Mouse (Mus musculus): ENCODE measurements around the gene Gmcl1. TPM values are rescaled to one million over a fixed set of nuclear protein-coding genes. Genes with fewer than 3 reads are reported as not detected.
A peak's percentile ranks its signal among the peaks of the same experiment; 100 is the strongest.

Gmcl1 gene
- polyA plus RNA-seq, 1 experiment from 2014 or later = 22.1 TPM

DNA sequence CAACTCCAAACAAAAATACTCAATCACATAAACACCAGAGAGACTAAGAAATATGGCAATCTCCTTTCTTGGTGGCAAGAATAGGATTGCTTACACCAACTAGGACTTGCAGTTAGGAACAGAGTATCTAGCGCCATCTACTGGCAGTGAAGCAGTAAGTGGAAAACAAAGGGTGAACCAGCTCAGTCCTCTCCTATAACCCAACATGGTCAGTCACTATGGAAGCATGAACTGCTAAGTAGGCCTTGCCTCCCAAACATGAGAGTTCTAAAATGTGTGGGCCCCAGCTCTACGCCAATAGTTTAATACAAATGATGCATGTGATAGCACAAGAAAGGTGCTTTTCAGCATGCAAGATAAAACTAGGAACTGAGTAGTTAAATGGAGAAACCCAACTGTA lies 62.3 kb downstream of the Gmcl1 start:
- no peak overlapping the region for H3K4me2 ChIP-seq (ENCODE audit: low read depth, low read length)
- WGBS = 14% methylated on average over 2 of the region's 2 CpGs
- no peak overlapping the region for H3K4me3 ChIP-seq (ENCODE audit: low read length)
- H3K9me3 ChIP-seq (ENCODE audit: control insufficient read depth, low read length) = no peaks in the 10 kb centered on the region
- H3K4me1 ChIP-seq (ENCODE audit: control insufficient read depth, insufficient read depth, low read length) = peaks cover 22% of the 10 kb centered on the region
- ATAC-seq = no peak
- no peaks in the 10 kb centered on the region for H3K27me3 ChIP-seq (replicated peaks; ENCODE audit: control insufficient read depth, insufficient read depth, low read length)
- no peak overlapping the region for H3K9ac ChIP-seq (ENCODE audit: low read depth, low read length)
- peaks cover 4% of the 10 kb centered on the region for H3K36me3 ChIP-seq (ENCODE audit: control insufficient read depth, insufficient read depth, low read length)
- H3K27ac ChIP-seq (ENCODE audit: low read length) = no peak overlapping the region

DNA sequence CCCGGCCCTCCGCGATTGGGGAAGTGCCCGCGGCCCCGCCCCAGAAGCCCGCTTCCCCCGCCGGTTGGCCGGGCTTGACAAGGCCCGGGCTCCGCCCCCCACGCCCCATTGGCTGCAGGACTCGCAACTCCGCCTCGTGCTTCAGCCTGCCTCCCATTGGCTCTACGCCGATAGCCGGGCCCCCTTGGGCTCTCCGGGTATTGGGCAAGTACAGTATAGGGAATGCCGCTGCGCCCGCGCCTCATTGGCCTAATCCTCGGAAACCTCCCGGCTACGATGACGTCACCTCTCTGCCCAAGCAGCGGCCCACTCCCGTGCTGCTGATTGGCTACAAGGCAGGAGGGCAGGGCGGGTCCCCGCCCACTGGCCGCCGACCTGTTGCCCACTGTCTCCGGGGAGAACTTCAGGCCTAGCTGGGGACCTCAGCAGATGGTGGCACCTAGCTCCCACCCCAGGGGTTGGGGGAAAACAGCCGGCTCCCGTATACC lies 63.9 kb downstream of the Gmcl1 start:
- H3K4me2 ChIP-seq (ENCODE audit: low read depth, low read length) = peak overlapping the region; percentile 76
- no peaks in the 10 kb centered on the region for H3K9me3 ChIP-seq (ENCODE audit: control insufficient read depth, low read length)
- H3K4me1 ChIP-seq (ENCODE audit: control insufficient read depth, insufficient read depth, low read length) = peaks cover 29% of the 10 kb centered on the region
- H3K27me3 ChIP-seq (replicated peaks; ENCODE audit: control insufficient read depth, insufficient read depth, low read length) = no peaks in the 10 kb centered on the region
- H3K27ac ChIP-seq (ENCODE audit: low read length) = peak overlapping the region; percentile 38
- H3K4me3 ChIP-seq (ENCODE audit: low read length) = peak overlapping the region; percentile 81
- under 1% methylated on average over 34 of the region's 37 CpGs for WGBS
- H3K9ac ChIP-seq (ENCODE audit: low read depth, low read length) = peak overlapping the region; percentile 72
- H3K36me3 ChIP-seq (ENCODE audit: control insufficient read depth, insufficient read depth, low read length) = peaks cover 4% of the 10 kb centered on the region; the same call in 1 of the 2 replicates
- peak; percentile 100 for ATAC-seq

DNA sequence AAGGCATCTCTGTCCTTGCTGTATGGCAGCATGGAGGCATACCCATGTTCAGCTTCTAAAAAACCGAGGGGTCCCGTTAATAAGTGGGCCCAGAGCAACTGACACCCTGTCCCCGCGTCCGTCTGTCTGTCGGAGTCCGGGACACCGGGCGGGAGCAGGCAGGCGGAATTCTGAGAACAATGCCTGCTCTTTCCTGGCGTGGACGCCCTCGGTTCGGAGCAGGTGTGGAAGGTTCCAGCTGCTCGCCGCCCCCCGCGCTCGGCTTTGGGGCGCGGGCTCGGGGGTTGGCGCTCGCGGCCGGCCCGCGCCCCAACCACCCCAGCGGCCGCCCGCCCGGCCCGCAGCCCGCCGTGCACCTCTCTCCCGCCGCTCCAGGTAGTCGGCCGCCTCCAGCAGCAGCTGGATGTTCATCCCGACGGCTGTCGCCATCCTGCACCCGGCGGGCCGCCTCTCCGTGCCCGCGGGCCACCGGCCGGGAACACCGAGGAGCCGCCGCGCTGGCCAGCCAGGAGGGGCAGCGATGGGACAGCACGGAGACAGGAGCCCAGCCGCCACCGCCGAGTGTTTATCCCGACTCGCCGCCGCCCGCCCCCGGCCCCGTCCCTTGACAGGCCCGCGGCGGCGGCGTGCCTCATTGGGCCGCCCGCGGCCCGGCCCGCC lies 64.5 kb downstream of the Gmcl1 start, which contains the start of gene Mxd1:
Mxd1 (minus strand) TSS at position 582 of the 660 bp plus-strand sequence.
- peak within 1 kb of the TSS; percentile 90 for H3K9ac ChIP-seq (ENCODE audit: low read depth, low read length)
- peak; percentile 4 for ATAC-seq
- H3K27me3 ChIP-seq (replicated peaks; ENCODE audit: control insufficient read depth, insufficient read depth, low read length) = no peaks in the 10 kb centered on the region
- peak within 1 kb of the TSS; percentile 46 for H3K27ac ChIP-seq (ENCODE audit: low read length)
- H3K36me3 ChIP-seq (ENCODE audit: control insufficient read depth, insufficient read depth, low read length) = peaks cover 2% of the 10 kb centered on the region; the same call in 1 of the 2 replicates
- H3K4me2 ChIP-seq (ENCODE audit: low read depth, low read length) = peak within 1 kb of the TSS; percentile 76
- H3K4me1 ChIP-seq (ENCODE audit: control insufficient read depth, insufficient read depth, low read length) = peaks cover 29% of the 10 kb centered on the region
- H3K4me3 ChIP-seq (ENCODE audit: low read length) = peak within 1 kb of the TSS; percentile 81
- H3K9me3 ChIP-seq (ENCODE audit: control insufficient read depth, low read length) = no peaks in the 10 kb centered on the region
- under 1% methylated on average over 58 of the region's 76 CpGs for whole genome bisulfite sequencing

DNA sequence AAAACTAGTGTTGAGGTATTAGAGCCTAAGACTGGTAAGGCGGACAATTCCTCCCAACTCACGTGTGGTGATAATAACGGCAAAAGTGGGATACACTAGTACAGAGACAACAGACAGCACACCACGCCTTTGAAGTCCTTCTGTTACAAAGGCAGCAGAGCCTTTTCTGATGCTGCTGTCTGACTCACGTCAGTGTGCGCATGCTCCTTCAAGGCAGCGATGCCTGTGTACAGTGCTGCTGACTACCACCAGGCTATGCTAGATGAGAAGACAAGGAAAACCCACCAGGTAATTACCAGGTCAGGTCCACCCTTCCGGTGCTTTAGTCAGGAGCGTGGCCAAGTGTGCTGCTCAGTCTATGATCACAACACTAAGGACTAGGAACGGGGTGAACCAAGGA lies 66.1 kb downstream of the Gmcl1 start:
- Histone ChIP-seq H3K9me3 (ENCODE audit: control insufficient read depth, low read length) (no peaks in the 10 kb centered on the region), H3K27me3 (replicated peaks; ENCODE audit: control insufficient read depth, insufficient read depth, low read length) (no peaks in the 10 kb centered on the region), H3K4me1 (ENCODE audit: control insufficient read depth, insufficient read depth, low read length) (peaks cover 29% of the 10 kb centered on the region), H3K4me3 (ENCODE audit: low read length) (peak overlapping the region; percentile 1; the same call in 1 of the 2 replicates), H3K9ac (ENCODE audit: low read depth, low read length) (0 out of 2 replicates have a peak overlapping the region, but pooled peaks have one; percentile 31), H3K36me3 (ENCODE audit: control insufficient read depth, insufficient read depth, low read length) (peaks cover 7% of the 10 kb centered on the region; the same call in 1 of the 2 replicates), H3K4me2 (ENCODE audit: low read depth, low read length) (peak overlapping the region; percentile 70; the same call in 1 of the 2 replicates), H3K27ac (ENCODE audit: low read length) (no peak overlapping the region)
- 93% methylated on average over 10 of the region's 10 CpGs for WGBS
- ATAC-seq = no peak

DNA sequence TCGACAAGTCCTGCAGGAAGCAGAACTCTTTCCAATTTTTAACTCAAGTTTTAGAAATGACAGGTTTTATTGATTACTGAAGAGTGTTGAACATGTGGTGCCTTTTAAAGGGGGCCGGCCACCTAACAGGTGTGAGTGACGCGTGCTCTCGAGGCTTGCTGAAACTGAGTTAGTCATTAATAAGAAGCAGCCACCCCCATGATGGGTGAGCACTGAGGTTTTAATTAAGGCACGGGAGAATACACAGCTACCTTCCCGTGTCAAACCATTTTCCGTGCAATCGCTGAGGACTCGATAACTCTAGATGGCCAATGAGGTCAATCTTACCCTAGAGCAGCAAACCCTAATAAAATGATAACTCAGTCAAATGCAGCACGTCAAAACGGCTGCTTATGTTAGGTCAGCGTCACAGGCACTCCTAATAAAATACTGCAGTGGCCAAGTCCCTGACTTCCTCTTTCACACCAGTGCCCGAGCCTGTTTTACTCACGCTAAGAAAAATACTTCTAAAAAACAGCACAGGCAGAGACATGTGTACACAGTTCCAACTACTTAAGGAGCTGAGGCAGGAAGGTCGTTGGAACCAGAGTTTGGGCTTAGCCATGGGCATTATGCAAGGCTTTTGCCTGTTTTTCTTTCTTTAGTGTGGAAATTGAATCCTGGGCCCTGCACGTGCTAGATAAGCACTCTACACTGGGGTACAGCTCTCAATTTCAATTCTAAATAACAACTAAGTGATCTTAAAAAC lies 67.4 kb downstream of the Gmcl1 start:
- no peaks in the 10 kb centered on the region for H3K9me3 ChIP-seq (ENCODE audit: control insufficient read depth, low read length)
- H3K27ac ChIP-seq (ENCODE audit: low read length) = peak overlapping the region; percentile 30; the same call in 1 of the 2 replicates
- H3K4me3 ChIP-seq (ENCODE audit: low read length) = no peak overlapping the region
- 77% methylated on average over 17 of the region's 17 CpGs for WGBS
- no peaks in the 10 kb centered on the region for H3K27me3 ChIP-seq (replicated peaks; ENCODE audit: control insufficient read depth, insufficient read depth, low read length)
- H3K9ac ChIP-seq (ENCODE audit: low read depth, low read length) = no peak overlapping the region
- H3K36me3 ChIP-seq (ENCODE audit: control insufficient read depth, insufficient read depth, low read length) = peaks cover 7% of the 10 kb centered on the region; the same call in 1 of the 2 replicates
- peaks cover 29% of the 10 kb centered on the region for H3K4me1 ChIP-seq (ENCODE audit: control insufficient read depth, insufficient read depth, low read length)
- no peak overlapping the region for H3K4me2 ChIP-seq (ENCODE audit: low read depth, low read length)
- no peak for ATAC-seq

- H3K27ac ChIP-seq (ENCODE audit: low read length) = 0 out of 2 replicates have a peak overlapping the region, but pooled peaks have one; percentile 27
- no peaks in the 10 kb centered on the region for H3K9me3 ChIP-seq (ENCODE audit: control insufficient read depth, low read length)
- no peak for ATAC-seq
- H3K4me3 ChIP-seq (ENCODE audit: low read length) = no peak overlapping the region
- WGBS = 69% methylated on average over 5 of the region's 5 CpGs
- peaks cover 7% of the 10 kb centered on the region; the same call in 1 of the 2 replicates for H3K36me3 ChIP-seq (ENCODE audit: control insufficient read depth, insufficient read depth, low read length)
- no peak overlapping the region for H3K4me2 ChIP-seq (ENCODE audit: low read depth, low read length)
- H3K9ac ChIP-seq (ENCODE audit: low read depth, low read length) = no peak overlapping the region
- H3K27me3 ChIP-seq (replicated peaks; ENCODE audit: control insufficient read depth, insufficient read depth, low read length) = no peaks in the 10 kb centered on the region
- H3K4me1 ChIP-seq (ENCODE audit: control insufficient read depth, insufficient read depth, low read length) = peaks cover 29% of the 10 kb centered on the region
These were observed 68.1 kb downstream of the Gmcl1 start for GRCm38 (mm10) chr6:86665076-86665475.

GRCm38 (mm10) chr6:86660161-86660877 lies 72.9 kb downstream of the Gmcl1 start:
- Histone ChIP-seq H3K36me3 (ENCODE audit: control insufficient read depth, insufficient read depth, low read length) (0 out of 2 replicates have a peak, but pooled peaks cover 5% of the 10 kb centered on the region), H3K4me1 (ENCODE audit: control insufficient read depth, insufficient read depth, low read length) (peaks cover 2% of the 10 kb centered on the region; the same call in 1 of the 2 replicates), H3K4me3 (ENCODE audit: low read length) (no peak overlapping the region), H3K27me3 (replicated peaks; ENCODE audit: control insufficient read depth, insufficient read depth, low read length) (no peaks in the 10 kb centered on the region), H3K9ac (ENCODE audit: low read depth, low read length) (no peak overlapping the region), H3K4me2 (ENCODE audit: low read depth, low read length) (no peak overlapping the region), H3K27ac (ENCODE audit: low read length) (no peak overlapping the region), H3K9me3 (ENCODE audit: control insufficient read depth, low read length) (no peaks in the 10 kb centered on the region)
- 80% methylated on average over 9 of the region's 9 CpGs for WGBS
- ATAC-seq = no peak

GRCm38 (mm10) chr6:86658501-86658900 lies 74.7 kb downstream of the Gmcl1 start:
- no peak overlapping the region for H3K9ac ChIP-seq (ENCODE audit: low read depth, low read length)
- no peak overlapping the region for H3K27ac ChIP-seq (ENCODE audit: low read length)
- H3K4me1 ChIP-seq (ENCODE audit: control insufficient read depth, insufficient read depth, low read length) = no peaks in the 10 kb centered on the region; the same call in 1 of the 2 replicates
- H3K4me2 ChIP-seq (ENCODE audit: low read depth, low read length) = no peak overlapping the region
- no peaks in the 10 kb centered on the region for H3K27me3 ChIP-seq (replicated peaks; ENCODE audit: control insufficient read depth, insufficient read depth, low read length)
- 0 out of 2 replicates have a peak, but pooled peaks cover 5% of the 10 kb centered on the region for H3K36me3 ChIP-seq (ENCODE audit: control insufficient read depth, insufficient read depth, low read length)
- no peak for ATAC-seq
- no peaks in the 10 kb centered on the region for H3K9me3 ChIP-seq (ENCODE audit: control insufficient read depth, low read length)
- no peak overlapping the region for H3K4me3 ChIP-seq (ENCODE audit: low read length)
- WGBS = 91% methylated on average over 3 of the region's 3 CpGs
